Mouse (Mus musculus): ENCODE measurements around the gene Itga9.

The Itga9 gene

DNA sequence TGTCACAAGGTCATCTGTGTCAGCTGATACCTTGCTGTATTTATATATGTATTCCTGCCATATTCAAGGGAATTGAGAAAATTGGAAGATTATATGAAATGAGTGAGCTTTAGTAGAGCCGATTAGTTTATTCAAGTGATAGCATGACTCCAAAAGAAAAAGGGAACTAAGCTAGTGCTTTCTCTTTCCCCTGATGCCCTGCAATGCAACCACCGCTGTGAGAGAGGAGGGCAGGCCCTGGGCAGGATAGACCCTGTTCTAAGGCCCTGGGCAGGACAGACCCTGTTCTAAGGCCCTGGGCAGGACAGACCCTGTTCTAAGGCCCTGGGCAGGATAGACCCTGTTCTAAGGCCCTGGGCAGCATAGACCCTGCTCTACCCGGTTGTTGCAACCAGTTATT is 201.2 kb downstream of the Itga9 start:
- CTCF ChIA-PET, result no interaction called here
- POLR2A ChIA-PET, result interaction anchor here in 1 of 4 experiments (1.1 to 1.6 kb wide), 2 partner anchors 9 to 26 kb away, joined by 4 read pairs; no protein-coding TSS in a partner anchor

DNA sequence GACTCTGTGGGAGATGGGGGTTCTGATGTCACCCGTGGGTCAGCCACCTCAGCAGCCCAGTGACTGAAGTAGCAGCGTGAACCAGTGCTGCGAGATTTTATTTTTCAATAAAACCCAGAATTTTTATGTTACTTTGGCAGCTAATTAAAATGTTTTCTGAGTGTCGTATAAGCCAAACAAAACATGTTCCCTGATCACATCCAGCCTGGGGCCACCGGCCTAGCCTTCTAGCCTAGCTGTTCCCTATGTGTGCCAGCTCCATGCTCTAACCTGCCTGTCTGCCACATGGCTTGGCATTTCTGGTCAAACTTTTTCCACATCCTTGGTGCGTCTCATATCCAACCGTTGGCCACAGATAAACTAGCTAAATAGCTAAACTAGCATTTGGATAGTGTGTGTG is 205.7 kb downstream of the Itga9 start:
- POLR2A ChIA-PET, result interaction anchor here in 2 of 4 experiments (0.7 to 1.4 kb wide), 4 partner anchors 8 to 210 kb away, joined by 3 to 4 read pairs (median 3); no protein-coding TSS in a partner anchor
- CTCF ChIA-PET, result no interaction called here

DNA sequence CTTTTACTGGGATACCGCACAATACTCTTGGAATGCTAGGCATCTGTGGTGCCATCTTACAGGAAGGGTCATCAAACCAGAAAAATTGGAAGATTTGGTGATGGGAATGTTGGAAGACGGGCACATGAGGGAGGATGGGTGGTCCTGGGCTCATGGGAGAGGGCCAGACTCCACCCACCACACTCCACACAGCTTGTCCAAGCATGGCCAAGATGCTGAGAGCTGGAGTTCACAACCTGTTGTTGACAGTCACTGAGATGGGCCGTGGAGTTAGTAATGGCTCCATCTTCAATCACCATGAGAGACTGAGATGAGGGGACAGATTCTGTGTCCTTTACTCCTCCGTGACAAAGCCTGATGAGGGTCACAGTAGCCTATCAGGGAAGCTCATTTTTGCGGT is 207.0 kb downstream of the Itga9 start:
- CTCF ChIA-PET, result interaction anchor here in 1 of 4 experiments (0.6 kb wide), 1 partner anchor 19 kb away, joined by 15 read pairs; no protein-coding TSS in a partner anchor
- POLR2A ChIA-PET, result interaction anchor here in 3 of 4 experiments (0.6 to 1.7 kb wide), 3 partner anchors 18 to 342 kb away, joined by 3 read pairs; no protein-coding TSS in a partner anchor

DNA sequence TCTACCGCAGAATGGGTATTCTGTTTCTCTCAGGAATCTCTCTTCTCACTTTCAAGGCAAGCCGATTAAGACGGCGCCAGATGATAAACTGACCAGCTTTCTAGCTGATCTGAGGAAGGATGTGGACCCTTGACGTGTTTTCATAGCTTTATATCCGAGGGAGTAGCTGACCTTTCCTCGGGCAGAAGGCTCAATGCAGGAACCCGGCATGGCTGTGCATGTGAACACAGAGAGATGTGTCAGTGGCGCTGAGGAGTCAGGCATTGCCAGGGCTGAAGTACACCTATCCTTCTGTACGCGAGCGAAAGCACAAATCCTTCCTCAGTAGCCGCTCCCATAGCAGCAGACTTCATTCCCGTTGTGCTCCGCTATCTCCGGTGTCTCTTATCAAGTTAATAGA is 207.6 kb downstream of the Itga9 start:
- POLR2A ChIA-PET, result interaction anchor here in 3 of 4 experiments (0.6 to 1.7 kb wide), 3 partner anchors 17 to 342 kb away, joined by 3 read pairs; no protein-coding TSS in a partner anchor
- CTCF ChIA-PET, result interaction anchor here in 1 of 4 experiments (0.6 kb wide), 1 partner anchor 20 kb away, joined by 15 read pairs; no protein-coding TSS in a partner anchor

DNA sequence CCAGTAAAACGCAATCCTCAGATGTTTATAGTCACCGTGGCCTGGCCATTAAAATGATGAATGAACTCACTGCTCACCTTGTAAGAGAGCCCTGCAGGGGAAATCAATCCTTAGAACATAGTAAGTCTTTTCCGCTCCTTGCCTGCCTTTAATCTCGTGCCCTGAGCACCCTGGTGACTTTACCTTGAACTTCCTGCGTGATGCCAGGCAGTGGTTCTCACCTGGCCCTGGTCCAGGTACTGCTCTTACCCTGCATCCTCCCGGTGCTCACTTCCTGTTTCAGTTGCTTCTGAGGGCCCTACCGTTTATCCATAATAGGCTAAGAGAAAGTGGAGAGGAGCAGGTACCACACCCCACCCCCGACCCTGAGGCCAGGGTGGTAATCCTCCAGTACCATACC is 208.0 kb downstream of the Itga9 start:
- ChIA-PET POLR2A (interaction anchor here in 1 of 4 experiments (1.7 kb wide), 1 partner anchor 17 kb away, joined by 3 read pairs; no protein-coding TSS in a partner anchor), CTCF (interaction anchor here in 1 of 4 experiments (1.7 kb wide), 1 partner anchor 25 kb away, joined by 3 read pairs; no protein-coding TSS in a partner anchor)

DNA sequence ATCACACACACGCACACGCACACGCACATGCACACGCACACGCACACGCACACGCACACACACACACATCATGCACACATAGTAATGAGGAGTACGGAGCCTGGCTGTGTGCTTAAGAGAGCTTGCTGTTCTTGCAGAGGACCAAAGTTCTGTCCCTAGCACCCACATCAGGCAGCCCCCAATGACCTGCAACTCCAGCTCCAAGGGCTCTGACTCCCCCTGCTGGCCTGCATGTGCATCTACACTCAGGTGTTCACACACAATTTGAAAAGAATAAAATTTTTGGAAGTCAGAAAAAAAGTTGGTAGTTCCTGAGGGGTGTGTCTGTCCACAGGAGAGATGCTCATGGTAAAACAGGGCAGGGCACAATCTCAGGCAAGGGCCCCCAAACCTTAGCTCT is 209.1 kb downstream of the Itga9 start:
- POLR2A ChIA-PET, result interaction anchor here in 2 of 4 experiments (0.5 to 2.3 kb wide), 2 partner anchors 15 to 27 kb away, joined by 3 to 10 read pairs; no protein-coding TSS in a partner anchor
- CTCF ChIA-PET, result interaction anchor here in 3 of 4 experiments (0.5 to 1.7 kb wide), 8 partner anchors 14 to 176 kb away, joined by 3 to 4 read pairs (median 3); no protein-coding TSS in a partner anchor

DNA sequence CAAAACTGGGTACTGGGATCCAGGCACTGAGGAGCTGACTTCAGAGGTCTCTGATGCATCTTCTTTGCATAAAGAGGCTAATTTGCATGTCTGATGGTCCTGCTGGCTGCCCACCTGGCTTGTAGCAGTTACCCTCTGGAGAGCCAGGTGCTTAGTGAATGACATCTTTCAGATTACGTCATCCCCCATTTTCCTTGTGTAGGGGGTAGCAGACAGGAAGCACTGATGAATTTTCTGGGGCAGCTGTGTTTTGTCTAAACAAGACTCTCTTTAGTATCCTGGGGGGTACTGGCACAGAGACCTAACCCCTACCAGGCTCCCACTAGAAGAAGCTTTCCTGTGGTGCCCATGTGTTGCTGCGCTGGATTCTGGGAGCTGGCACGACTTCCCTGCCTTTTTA is 212.0 kb downstream of the Itga9 start:
- POLR2A ChIA-PET, result interaction anchor here in 1 of 4 experiments (0.7 to 5.1 kb wide), 2 partner anchors 13 to 50 kb away, joined by 4 to 42 read pairs; no protein-coding TSS in a partner anchor
- CTCF ChIA-PET, result interaction anchor here in 1 of 4 experiments (0.7 kb wide), 1 partner anchor 162 kb away, joined by 3 read pairs; no protein-coding TSS in a partner anchor

DNA sequence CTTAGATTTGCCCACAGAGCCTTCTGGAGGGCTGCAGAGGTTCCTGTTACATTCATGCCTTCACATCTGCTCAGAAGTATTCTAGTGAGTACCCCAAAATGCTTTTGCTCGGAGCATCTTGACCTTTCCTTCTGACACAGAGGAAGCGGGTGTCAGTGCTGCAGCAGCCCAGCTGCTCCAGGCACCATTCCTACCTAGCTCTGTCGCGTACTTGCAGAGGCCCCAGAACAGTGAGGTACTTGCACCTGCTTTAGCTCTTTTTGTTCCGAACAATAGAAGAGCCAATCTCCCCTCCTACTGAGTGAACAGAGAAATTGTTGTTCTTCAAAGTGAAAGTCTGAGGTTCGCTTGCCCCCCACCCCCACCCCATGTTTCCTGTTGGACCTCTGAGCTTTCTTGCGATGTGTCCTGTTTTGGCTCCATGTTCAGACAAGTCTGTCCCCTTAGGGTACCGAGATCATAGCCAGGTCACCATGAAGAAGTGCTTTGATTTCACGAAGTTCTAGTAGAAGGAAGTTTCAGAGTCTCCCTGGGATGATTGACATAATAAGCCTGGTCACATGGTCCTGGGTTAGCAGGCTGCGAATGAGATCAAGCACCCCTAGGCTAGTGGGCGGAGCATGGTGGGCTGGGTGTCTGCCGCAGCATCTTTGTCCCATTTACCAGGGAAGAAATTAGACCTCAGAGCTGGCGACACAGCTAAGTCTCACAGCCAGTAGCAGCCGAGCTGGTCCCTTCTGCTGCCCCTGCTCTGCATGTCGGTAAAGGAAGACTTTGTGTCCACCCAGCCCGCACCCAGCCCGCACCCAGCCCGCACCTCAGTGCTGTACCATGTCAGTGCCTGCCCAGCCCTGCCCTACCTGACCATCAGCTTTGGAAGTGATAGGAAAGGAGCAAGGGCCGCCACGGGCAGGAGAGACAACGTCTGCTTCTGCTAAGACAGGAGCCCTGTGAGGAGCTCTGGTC is 215.0 kb downstream of the Itga9 start:
- ChIA-PET CTCF (interaction anchor here (0.5 to 1.6 kb wide), 4 partner anchors 53 to 1104 kb away, joined by 3 to 4 read pairs (median 4); no protein-coding TSS in a partner anchor), POLR2A (interaction anchor here in 3 of 4 experiments (0.5 to 5.1 kb wide), 8 partner anchors 9 to 152 kb away, joined by 3 to 42 read pairs (median 4); no protein-coding TSS in a partner anchor)

DNA sequence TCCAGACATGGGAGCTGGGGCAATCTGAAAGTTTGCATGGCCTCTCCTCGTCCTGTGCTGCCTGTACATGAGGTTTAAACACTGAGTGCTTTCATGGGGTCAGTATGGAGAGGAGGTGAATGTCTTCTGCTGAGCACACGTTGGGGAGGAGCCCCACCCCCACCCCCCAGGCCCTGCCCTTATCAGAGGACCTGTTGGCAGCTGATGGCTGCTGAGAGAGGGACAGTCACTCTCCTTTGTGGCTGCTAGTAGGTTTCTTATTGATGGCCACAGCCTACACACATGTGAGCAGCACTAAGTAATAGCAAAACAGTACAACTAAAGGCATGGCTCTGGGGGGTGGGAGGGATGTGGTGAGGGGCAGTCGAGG is 215.7 kb downstream of the Itga9 start:
- ChIA-PET CTCF (interaction anchor here in 2 of 4 experiments (1.4 to 1.6 kb wide), 2 partner anchors 59 kb away, joined by 3 to 4 read pairs; no protein-coding TSS in a partner anchor), POLR2A (interaction anchor here in 3 of 4 experiments (0.5 to 5.1 kb wide), 5 partner anchors 9 to 153 kb away, joined by 3 to 42 read pairs (median 5); no protein-coding TSS in a partner anchor)

DNA sequence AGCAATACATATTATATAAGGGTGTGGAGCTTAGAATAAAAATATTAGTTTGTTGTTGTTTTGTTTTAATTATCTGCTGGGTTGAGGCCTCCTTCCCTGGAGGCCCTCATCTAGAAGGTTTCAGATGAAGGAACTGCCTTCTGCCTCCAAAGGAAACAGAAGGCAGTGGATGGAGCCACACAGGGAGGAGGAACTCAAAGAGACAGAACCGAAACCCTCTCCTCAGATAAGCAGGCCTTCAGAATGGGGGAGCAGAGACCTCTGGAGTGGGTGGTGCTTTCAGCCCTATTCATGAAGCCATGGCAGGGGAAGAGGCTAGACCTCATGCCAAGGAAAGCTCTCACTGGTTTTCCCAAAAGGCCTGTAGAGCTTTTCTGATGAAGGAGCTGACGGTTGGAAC is 216.1 kb downstream of the Itga9 start:
- POLR2A ChIA-PET, result interaction anchor here in 2 of 4 experiments (1.0 to 5.1 kb wide), 3 partner anchors 9 to 15 kb away, joined by 4 to 42 read pairs (median 5); no protein-coding TSS in a partner anchor
- CTCF ChIA-PET, result interaction anchor here in 1 of 4 experiments (1.6 kb wide), 1 partner anchor 59 kb away, joined by 4 read pairs; no protein-coding TSS in a partner anchor

DNA sequence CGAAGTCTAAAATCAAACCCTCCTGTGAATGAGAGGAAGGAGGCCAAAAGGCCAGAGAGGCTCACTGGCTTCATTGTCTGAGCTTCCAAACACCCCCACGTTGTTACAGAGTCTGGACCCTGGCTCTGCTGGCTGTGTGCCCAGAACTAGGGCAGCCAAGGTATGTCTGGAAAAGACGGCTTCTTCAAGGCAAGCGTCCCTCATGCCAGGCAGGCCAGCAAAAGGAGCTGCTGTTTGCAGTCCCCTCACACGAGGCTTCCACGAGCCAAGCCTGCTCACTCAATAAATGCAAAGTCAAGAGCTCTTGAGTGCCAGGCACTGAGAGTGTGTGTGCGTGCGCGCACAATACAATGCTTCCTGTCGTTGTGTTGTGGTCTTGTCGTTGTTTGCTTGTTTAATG is 224.6 kb downstream of the Itga9 start:
- CTCF ChIA-PET, result no interaction called here
- POLR2A ChIA-PET, result interaction anchor here in 2 of 4 experiments (0.7 to 3.2 kb wide), 18 partner anchors 11 to 491 kb away, joined by 3 to 42 read pairs (median 4); partner anchors contain the start of gene Oxsr1 (in 1 of the 2)

DNA sequence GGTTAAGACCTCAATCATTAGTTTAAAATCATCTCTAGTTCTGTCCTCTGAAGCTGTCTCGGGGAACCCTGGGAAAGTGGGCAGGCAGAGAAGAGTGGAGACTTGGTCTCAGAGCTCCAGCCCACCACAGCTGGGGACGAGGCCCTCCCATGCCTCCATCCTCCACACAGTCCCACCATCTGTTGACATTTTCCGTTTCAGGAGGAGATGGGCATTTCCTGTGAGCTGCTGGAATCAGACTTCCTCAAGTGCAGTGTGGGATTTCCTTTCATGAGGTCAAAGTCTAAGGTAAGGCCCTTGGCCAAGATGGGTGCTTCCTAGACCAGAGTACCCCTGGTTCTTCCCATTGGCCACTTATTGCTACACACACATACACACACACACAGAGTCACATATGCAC is 226.0 kb downstream of the Itga9 start:
- ChIA-PET POLR2A (interaction anchor here in 2 of 4 experiments (0.9 to 3.2 kb wide), 3 partner anchors 12 to 209 kb away, joined by 3 to 42 read pairs (median 19); no protein-coding TSS in a partner anchor), CTCF (no interaction called here)

DNA sequence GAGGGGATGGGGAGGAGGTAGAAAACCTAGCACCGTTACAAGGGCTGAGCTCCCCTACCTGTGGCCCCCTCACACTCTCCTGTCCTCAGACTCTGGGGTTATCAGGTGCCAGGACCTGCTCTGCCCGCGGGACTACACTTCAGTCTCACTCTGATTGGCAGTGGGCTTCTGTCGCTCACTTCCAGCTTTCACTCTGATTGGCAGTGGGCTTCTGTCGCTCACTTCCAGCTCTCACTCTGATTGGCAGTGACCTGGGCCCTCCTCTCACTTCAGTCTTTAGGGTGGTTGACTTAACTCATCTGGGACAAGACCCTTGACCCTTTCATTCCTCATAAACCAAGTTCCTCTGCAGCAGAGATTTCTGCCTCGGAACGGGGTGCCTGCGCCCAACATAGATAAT is 226.9 kb downstream of the Itga9 start:
- ChIA-PET CTCF (no interaction called here), POLR2A (interaction anchor here in 1 of 4 experiments (0.8 to 1.1 kb wide), 2 partner anchors 11 to 12 kb away, joined by 4 read pairs; no protein-coding TSS in a partner anchor)

DNA sequence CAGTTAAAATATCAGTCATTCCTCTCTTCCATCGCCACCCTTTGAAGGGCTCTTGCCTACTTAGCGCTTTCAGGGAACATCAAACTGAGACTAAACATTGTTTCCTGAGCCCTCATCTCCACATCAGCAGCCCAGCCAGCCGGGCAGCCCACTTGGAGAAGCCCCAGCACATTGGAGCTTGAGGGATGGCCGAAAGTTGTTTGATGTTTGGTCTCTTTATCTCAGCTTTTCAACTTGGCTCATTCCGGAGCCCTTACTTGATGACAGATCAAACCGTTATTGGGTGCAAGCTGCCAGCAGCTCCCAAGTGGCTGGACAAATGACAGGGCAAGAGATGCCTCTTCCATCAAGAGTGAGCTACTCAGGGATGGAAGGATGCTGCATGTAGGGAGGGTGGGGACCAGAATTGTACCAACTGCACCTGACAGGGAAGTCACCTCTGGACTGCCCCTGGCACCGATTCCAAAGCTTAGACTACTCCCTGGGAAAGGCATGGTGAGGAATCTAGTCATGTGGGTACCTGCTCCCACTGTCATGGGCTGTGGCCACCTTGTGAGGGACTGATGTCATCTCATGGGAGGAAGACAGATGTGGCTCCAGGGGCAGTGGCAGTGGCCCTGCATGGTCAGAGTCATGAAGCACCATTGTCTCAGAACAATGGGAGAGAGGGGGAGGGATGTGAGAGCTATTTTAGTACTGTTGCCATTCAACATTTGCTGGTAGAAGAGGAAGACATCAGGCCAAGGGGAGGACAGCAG is 232.6 kb downstream of the Itga9 start:
- ChIA-PET POLR2A (interaction anchor here in 2 of 4 experiments (0.6 to 1.3 kb wide), 3 partner anchors 9 to 361 kb away, joined by 3 to 5 read pairs (median 3); partner anchors contain the start of gene Eomes (in 1 of the 2)), CTCF (interaction anchor here in 1 of 4 experiments (0.7 to 0.8 kb wide), 2 partner anchors 24 to 40 kb away, joined by 3 read pairs; no protein-coding TSS in a partner anchor)

DNA sequence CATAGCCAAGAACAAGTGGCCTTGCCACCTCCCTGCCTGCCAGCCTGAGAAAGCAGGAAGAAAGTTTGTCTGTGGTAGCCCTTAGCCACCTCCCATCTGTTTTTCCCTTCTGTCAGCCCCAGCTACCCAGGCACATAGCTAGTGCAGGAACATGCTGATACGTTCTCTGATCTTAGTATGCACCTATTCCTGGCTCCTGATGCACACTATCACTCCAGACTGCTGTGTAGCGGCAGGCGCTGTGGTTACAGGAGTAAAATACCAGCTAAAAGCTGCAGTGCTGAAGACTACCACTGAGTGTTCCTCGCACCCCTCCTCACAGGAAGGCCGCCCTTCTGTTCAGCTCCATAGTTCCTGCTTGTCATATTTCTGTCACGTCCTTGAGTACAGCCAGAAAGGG is 234.8 kb downstream of the Itga9 start:
- CTCF ChIA-PET, result no interaction called here
- POLR2A ChIA-PET, result interaction anchor here in 3 of 4 experiments (0.6 to 1.4 kb wide), 3 partner anchors 10 to 720 kb away, joined by 3 to 4 read pairs (median 3); no protein-coding TSS in a partner anchor

DNA sequence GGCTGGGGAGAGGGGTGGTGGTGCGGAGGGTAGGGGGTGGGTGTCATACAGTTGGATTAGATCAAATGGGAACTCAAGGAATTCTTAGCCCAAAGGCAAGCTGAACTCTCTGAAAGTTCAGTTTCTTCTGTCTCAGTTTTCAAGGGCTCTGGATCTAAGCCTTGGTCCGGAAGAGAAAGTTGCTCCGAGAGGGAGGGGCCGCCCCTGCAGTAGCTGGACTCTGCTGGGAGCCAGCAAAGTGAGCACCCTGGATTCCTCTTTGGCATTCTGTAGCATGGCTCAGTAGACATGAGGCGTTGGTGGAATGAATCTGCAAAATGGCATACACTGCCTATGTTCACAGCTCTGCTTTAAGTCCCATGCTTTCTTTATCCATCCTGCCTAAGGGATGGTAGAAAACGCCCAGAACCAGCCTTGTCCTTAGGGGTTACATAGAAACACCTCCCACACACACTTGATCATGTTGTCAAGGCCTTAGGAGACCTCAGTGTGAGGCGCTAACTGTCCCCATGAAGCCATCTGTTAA is 235.5 kb downstream of the Itga9 start:
- POLR2A ChIA-PET, result interaction anchor here in 3 of 4 experiments (0.6 to 1.4 kb wide), 4 partner anchors 11 to 39 kb away, joined by 3 to 4 read pairs (median 3); no protein-coding TSS in a partner anchor
- CTCF ChIA-PET, result no interaction called here

DNA sequence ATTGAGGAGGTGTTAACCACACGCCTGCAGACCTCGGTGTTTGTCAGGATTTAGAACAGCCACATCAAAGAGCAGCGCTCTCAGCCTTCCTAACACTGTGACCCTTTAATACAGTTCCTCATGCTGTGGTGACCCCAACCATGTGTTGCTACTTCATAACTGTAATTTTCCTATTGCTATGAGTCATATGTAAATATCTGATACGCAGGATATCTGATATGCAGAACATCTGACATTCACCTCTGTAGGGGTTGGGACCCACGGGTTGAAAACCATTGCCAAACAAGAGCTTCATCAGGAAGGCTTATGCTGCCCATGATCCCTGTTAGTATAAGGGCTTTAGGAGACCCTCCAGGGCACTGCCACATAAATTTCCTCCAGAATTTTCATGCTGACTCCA is 237.2 kb downstream of the Itga9 start:
- POLR2A ChIA-PET, result no interaction called here
- CTCF ChIA-PET, result no interaction called here

DNA sequence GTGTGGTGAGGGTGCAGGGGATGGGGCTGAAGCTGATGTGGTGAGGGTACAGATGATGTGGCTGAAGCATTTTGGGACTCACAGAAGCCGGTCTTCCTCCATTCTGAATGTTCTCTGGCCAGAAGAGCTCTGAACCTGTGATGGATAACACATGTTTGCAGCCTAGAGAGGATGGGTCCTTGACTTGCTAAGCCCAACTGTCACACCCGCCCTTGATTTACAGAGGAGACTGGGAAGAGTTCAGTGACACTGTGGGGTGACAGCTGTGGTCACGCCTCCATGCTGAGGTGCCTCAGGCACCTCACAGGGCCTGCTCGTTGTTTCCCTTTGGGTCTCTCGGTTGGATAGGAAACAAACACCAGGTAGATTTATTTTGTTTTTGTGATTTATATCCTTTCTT is 238.5 kb downstream of the Itga9 start:
- POLR2A ChIA-PET, result interaction anchor here in 1 of 4 experiments (1.0 kb wide), 1 partner anchor 15 kb away, joined by 3 read pairs; no protein-coding TSS in a partner anchor
- CTCF ChIA-PET, result no interaction called here
